Mouse (Mus musculus) splenic B cell, adult 2 months (primary cell): ENCODE measurements around the gene Pnliprp2.

Source experiments
- DNase-seq: peaks from one replicate; pipeline ENCODE4 v3.0.0-alpha.2; 2011; ENCODE audit warnings: low read depth, low spot score
- H3K27me3 ChIP-seq: 2 replicates; pipeline ENCODE4 v1.6.1; 2012; ENCODE audit warnings: mild to moderate bottlenecking, low read length, moderate library complexity, mixed read lengths; ENCODE audit not compliant: control insufficient read depth, poor library complexity, insufficient read depth, severe bottlenecking
- H3K36me3 ChIP-seq: 2 replicates; pipeline ENCODE4 v1.6.1; 2012; ENCODE audit warnings: mild to moderate bottlenecking, low read length, moderate library complexity, mixed read lengths; ENCODE audit not compliant: control insufficient read depth, poor library complexity, insufficient read depth, severe bottlenecking

Gene Pnliprp2

DNA sequence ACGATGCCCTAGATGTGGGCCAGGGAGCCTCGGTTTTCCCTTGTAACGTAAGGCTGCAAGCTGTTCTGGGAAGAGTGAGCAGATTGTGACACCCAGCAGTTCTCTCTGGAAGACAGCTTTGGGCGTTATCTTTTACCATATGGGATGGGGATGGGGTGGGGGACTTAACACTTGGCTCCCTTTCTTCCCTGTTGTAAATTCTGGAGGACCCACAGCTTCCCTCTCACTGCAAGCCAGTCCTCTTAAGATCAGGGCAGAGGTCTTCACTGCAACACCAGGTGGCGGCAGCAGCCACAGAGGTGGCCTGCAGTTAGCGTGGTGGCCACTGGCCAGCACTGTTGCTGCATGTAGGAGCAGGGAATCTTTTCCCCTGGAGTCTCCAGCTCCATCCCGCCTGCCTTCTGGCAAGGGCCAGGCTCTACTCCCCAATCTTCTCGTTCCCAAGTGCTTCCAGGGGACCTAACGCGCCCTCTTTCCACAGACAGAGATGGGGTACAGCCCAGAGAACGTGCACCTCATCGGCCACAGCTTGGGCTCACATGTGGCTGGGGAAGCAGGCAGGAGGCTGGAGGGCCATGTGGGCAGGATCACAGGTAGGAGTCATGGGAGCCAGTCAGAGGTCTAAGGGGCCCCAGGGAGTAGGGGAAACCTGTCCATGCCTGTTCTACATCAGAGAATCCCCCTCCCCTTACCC is 3.5 kb downstream of the Pnliprp2 start:
- Histone ChIP-seq H3K27me3 (no peaks in the 10 kb centered on the region), H3K36me3 (no peaks in the 10 kb centered on the region)
- DNase-seq = peak; percentile 4

DNA sequence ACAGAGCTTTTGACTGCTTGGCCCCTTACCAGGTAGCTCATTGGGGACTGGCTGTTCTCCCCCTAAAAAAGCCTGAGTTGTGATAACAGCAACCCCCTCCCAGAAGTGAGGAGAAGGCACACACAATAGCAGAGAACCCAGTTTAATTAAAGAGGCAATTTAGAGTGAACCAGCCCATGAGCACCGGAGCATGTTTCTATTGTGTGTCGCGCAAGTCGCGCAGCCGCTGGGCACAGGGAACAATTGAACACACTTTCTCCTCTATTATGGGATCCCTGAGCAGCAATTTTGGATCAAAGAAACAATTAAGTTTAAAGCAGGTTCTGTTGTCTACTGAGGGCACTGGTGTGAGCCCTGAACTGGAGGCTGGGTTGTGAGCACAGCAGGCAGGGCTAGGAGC is 7.8 kb downstream of the Pnliprp2 start:
- Histone ChIP-seq H3K27me3 (no peaks in the 10 kb centered on the region), H3K36me3 (no peaks in the 10 kb centered on the region)
- DNase-seq = no peak

DNA sequence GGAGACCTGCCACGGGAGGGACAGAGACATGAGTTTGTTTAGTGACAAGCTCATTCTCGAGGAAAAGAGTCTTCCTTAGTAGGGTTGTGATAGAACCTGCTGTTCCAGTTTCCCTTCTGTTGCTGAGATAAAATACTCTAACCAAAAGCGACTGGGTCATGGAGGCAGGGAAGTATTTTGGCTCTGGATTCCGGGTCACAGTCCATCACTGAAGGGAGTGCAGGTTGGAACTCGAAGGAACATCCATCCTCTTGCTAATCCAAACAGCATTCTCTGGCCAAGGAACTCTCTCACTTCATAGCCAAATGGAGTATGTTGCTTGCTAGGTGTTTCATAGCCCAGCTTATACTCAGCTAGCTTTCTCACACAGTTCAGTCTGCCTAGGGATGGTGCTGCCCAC is 16.9 kb downstream of the Pnliprp2 start:
- no peaks in the 10 kb centered on the region for H3K27me3 ChIP-seq
- no peaks in the 10 kb centered on the region for H3K36me3 ChIP-seq
- DNase-seq = no peak

DNA sequence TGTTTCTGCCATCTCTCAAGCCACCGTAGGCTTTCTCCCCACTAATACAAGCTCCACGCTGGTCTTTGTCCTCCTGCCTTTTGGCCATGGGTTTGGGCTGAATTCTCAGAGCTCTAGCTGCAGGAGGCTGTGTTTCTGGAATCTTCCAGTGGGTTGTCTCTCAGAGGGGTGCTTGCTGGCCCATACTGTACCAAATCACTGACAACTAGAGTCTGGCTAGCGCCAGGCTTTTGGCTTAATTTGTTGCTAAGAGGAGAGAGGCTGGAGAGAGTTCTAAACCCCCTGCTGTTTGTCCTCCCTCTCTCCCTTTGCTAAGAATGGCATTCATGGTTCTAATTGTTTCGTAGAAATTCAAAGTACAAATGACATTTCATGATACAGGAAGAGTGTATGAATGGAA is 22.0 kb downstream of the Pnliprp2 start:
- no peaks in the 10 kb centered on the region for H3K36me3 ChIP-seq
- no peaks in the 10 kb centered on the region for H3K27me3 ChIP-seq
- DNase-seq = no peak

DNA sequence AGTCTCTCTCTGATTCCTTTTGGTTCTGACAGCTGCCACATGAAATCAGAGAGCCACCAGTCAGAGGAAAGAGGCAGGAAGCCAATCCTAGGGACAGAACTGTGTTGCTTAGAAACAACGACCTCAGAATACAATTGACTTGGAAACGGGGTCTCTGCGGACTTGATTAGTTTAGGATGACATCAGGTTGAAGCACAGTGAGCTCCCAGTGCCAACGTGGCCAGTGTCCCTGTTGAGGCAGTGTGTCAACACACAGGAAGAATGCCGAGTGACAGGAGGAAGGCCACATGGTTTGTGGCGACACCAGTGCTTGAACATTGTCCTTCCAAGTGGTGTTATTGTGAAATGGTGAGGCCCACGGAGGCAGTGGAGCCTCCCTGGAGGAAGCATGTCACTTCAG is 24.4 kb downstream of the Pnliprp2 start:
- no peaks in the 10 kb centered on the region for H3K36me3 ChIP-seq
- no peaks in the 10 kb centered on the region for H3K27me3 ChIP-seq
- DNase-seq = no peak

DNA sequence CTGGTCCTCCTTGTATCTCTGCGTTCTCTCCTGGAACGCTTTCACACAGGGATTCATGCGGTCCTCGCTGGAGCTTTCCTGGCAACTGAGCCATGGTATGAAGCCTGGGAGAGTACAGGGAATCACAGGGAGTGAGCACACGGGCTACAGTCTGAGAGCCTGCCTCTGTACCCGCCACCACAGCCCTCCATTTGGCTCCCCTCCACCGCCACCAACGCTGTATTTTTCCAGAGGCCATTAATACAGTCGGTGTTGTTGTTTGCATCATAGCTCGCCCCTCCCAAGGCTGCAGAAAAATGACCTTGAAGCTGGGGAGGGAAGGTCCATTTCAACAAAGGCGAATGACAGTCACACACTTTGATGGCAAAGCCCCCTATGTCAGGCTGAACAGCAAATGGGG is 29.7 kb downstream of the Pnliprp2 start:
- Histone ChIP-seq H3K27me3 (no peaks in the 10 kb centered on the region), H3K36me3 (no peaks in the 10 kb centered on the region)
- DNase-seq = no peak

DNA sequence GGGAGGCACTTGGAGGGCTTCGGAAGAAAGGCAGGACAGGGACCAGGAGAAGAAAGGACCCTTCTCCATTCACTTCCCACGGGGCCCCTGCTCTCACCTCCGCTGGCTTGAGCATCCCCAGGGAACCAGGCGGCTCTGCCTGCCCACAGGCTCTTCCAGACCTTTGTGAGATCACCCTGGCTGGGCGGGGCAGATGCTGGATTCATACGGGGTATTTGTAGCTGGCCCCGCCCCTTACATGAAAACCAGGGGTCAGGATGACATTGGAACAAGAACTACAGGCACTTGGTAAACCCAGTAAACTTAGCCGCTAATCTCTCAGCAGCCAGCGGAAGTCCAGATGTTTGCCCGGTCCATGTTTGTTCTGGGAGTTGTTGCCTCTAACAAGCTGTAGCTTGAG is 34.8 kb downstream of the Pnliprp2 start, which contains the start of gene 1700019N19Rik:
TSS of gene 1700019N19Rik (minus strand) at position 178 of the 400 bp plus-strand sequence.
- no peak for DNase-seq
- H3K27me3 ChIP-seq = no peaks in the 10 kb centered on the region
- H3K36me3 ChIP-seq = no peaks in the 10 kb centered on the region

DNA sequence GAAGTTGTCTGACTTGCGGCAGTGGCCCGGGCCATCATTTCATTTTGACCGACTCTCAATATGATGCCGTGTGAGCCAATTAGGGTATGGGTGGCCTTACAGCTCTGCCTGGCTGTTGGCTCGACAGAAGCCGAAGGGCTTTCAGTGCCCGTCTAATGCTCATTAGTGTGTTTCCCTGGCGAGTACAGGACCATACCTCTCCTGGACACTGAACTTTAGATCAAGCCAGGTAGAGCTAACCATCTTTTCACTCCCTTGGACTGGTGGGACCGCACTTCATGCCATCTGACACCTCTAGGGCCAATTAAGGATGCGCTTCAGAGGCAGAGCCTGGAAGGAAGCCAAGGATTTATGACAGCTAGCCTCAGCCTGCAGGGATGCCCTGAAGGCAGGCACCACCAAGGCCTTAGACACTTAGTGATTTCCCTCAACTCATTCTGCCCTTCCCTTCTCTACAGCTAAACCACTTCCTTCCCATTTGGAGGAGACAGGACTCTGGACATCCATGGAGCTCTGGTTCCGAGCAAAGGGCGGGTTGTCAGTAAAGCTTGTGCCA is 35.7 kb downstream of the Pnliprp2 start:
- H3K36me3 ChIP-seq = no peaks in the 10 kb centered on the region
- no peak for DNase-seq
- H3K27me3 ChIP-seq = no peaks in the 10 kb centered on the region

DNA sequence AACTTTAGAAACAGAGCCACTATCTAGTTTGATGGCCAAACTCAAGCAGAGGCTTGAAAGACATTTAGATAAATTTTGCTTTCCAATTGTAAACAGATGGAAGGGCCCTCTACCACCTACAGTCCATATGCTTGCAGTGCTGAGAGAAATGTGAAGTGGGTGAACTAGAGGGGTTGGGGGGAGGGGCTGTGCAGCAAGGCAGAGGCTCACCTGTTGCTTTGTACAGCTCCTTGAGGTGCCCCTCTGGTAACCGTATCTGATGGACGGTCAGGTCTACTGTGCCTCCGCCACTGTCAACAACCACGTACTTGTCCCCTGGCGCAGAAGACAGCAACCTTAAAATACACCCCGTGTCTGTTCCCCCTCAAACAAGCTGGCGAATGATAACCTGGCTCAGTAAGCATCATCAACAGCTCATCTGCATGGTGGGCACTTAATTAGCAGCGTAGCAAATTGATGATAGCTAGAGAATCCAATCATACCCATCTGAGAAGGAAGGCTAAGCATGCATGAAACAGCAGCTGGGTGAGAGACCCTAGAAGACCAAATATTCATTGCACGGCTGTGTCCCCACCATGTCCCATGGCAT is 45.8 kb downstream of the Pnliprp2 start:
- no peak for DNase-seq
- H3K27me3 ChIP-seq = no peaks in the 10 kb centered on the region

DNA sequence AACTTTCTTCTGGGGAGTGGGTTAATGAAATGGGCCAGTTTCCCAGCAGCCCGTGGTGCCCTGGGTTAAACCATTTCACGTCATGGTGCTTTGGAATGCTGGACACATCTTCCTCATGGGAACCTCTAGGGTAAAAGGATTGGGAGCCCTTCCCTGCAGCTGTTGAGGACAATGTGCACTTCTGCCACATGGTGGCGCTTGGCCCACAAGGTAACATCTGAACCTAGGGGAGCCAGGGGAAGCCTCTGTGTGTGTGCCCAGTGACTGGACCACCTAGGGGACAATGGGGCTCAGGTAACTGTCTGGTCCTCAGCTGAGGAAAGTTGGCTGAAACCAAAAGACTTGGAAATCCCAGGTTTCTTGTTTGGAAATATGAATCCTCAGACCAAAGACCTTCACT is 46.8 kb downstream of the Pnliprp2 start:
- DNase-seq = peak; percentile 79

More for the DNA sequence above, 45.8 kb downstream of the Pnliprp2 start:
- H3K36me3 ChIP-seq = no peaks in the 10 kb centered on the region

DNA sequence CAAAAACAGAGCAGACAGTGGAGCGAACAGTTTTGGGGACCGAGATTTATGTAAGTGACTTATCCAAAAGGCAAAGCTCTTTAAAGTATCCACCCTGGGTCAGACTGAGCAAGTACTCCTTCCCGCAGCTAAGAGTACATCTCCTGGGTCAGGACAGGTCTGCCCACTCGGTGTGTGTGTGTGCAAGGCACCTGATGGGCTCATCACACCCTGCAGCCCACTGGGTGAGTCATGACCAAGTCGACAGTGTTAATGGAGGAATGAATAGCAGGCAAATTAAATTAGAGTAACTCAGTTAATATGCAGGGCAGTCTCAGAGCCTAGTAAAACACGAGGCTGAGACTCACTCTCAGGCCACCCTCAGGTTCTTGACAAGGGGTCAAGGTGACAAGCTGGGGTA is 49.3 kb downstream of the Pnliprp2 start:
- no peak for DNase-seq
- H3K36me3 ChIP-seq = no peaks in the 10 kb centered on the region
- H3K27me3 ChIP-seq = no peaks in the 10 kb centered on the region

More for the DNA sequence above, 46.8 kb downstream of the Pnliprp2 start:
- Histone ChIP-seq H3K36me3 (no peaks in the 10 kb centered on the region), H3K27me3 (no peaks in the 10 kb centered on the region)

DNA sequence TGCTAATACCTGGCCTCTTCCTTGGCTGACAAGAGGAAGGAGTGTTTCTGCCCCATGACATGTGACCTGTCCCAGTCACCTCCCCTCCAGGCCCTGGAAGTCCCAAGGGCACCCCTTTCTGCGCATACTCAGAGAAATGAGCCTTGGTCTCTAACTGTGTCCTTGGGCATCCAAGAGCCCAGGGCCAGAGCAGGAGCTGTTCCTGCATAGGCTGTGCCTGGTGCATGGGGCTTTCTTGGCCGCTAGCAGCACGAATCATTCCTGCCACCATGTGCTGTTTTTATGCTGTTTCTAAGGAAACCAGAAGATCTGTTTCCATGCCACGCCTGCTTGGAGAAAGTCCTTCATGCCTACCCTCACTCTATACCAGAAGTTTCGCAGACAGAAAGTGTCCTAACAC is 51.0 kb downstream of the Pnliprp2 start:
- no peak for DNase-seq
- Histone ChIP-seq H3K27me3 (no peaks in the 10 kb centered on the region), H3K36me3 (no peaks in the 10 kb centered on the region)

DNA sequence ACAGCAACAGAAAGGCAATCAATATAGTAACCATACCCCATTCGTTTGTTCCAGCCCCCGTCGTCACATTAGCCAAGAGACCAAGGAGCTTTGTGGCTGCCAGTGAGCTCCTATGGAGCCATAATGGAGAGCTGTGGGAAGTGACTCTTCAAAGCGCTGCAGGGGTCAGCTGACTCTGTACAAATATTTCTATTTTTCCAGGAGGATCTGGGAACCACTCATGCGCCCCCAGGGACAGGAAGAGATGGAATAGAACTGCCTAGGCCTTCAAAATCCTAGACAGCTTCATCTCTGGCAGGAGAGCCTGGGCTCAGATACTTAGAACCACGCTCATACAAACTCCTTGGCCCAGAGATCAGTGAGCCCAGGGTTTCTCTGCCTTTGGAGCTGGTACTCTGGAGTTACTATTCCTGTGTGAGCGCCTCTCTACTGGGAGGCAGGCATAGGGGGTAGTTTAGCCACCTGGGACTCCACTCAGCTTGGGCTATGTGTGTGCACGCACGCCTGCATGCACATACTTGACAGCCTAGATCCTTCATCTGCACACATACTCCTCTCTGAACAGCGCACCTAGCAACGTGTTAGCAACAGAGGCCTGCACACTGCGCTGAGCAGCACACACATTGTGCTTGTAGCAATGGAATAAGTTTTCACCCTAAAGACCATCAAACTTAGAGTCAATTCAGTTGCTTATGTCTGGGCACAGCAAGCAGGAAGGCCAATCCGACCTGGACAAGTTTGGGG is 55.8 kb downstream of the Pnliprp2 start:
- Histone ChIP-seq H3K36me3 (no peaks in the 10 kb centered on the region), H3K27me3 (no peaks in the 10 kb centered on the region)
- DNase-seq = no peak

DNA sequence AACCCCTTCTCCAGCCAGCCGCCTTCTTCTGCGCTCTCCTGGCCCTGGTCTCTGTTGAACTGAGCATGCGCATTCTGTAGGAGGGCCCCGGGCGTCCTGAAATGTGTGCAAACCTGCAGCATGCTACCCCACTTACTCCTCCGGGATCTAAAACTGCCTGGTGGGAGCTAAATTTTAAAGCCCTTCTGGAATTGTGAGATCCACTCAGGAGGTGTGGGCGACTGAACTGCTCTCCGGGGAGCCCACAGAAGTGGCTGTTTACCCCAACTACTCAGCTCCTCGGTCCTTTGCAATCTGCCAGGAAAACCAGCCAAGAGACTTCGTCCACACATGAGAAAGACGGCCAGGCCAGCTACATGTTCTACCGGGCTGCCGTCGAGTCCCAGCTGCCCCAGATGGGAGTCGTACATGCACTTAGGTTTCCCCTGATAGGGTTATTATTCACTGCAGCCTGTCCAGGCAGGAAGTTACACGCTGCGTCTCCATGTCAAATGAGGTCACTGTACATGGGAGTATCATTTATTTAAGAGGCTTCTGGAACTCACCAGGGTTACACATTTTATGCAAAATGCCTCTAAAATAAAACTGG is 57.0 kb downstream of the Pnliprp2 start:
- H3K27me3 ChIP-seq = no peaks in the 10 kb centered on the region
- peak; percentile 24 for DNase-seq
- H3K36me3 ChIP-seq = no peaks in the 10 kb centered on the region

DNA sequence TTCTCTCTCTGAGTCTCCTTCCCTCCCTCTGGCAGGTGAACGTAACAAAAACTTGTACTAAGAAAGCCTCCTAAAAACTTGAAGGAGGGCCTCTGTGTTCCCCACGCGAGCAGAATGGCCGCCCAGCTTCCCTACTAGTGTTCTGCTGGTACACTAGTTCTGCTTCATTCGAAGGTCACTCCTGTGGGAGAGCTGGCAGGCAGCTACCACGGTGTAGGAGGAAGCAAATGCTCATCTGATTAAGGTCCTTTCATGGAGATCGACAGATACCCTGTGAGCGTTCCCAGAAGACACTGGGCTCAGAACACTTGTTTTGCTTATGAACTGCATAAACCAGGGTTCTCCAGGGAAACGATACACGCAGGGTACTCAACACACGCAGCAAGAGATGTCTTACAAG is 57.9 kb downstream of the Pnliprp2 start:
- Histone ChIP-seq H3K27me3 (no peaks in the 10 kb centered on the region), H3K36me3 (no peaks in the 10 kb centered on the region)
- DNase-seq = no peak
